Mouse (Mus musculus) common myeloid progenitor, adult 5-6 weeks (primary cell): ENCODE data around the gene Tmem189. TPM values are rescaled to one million over a fixed set of nuclear protein-coding genes. Genes with fewer than 3 reads are reported as not detected.

Experiments
- ATAC-seq: replicated peaks from 2 replicates; pipeline ENCODE4 v1.8.0; 2016; ENCODE audit warnings: low read depth, mild to moderate bottlenecking, moderate TSS enrichment, inconsistent platforms; ENCODE audit not compliant: poor library complexity, severe bottlenecking
- total RNA-seq: library from RNA; stranded (forward); fragments of 200-1000, 187-1606 nt; gene quantifications from 2 replicates; pipeline ENCODE4 v1.2.3, GENCODE M21; 2017

Tmem189 gene
- 17.3 and 27.5 TPM in 2 replicates for total RNA-seq

GRCm38 (mm10) chr2:167689501-167690218 is at the start of gene Tmem189:
Gene Tmem189 (minus strand): TSS chr2:167689822.
- ATAC-seq = no peak

DNA sequence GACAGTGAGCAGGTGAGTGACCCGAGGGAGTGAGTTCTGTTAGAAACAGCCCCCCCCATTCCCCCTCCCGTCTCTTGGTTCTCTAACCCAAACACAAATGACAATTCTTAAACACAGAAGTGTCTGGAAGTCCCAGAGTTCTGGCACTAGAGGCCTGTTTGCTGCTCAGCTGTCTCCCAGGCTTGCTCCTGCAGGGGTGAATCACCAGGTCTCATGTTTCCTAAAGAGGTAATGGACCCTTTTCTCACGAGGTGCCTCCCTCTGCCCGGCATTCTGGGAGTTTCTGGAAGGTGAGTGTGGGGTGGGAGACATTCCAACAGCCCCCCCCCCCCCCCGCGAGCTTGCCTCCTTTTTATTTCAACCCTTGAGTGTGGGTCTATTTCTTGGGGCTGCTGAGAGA is 49.4 kb upstream of the Tmem189 start:
- no peak for ATAC-seq

- peak; percentile 42; the same call in 1 of the 2 replicates for ATAC-seq
These were observed 45.2 kb upstream of the Tmem189 start for GRCm38 (mm10) chr2:167734861-167735260.

DNA sequence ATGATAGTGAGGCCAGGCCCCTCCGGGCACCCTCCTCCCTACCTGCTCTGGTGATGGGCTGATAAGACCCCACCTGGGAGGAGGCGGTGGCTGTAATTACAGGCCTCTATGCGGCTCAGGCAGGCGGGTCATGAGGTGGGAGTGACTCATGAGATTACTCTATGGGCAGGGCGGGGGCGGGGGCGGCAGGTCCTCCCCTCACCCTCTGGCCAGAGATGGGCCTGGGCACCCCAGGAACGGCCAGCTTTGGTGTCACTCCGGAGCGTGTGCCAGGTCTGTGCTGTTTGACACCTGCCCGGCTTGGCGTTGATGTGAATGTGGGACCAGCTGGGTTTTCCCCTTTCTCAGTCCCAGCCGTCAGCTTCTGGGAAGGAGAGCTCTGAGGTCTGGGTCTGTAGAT is 41.5 kb upstream of the Tmem189 start:
- ATAC-seq = no peak

DNA sequence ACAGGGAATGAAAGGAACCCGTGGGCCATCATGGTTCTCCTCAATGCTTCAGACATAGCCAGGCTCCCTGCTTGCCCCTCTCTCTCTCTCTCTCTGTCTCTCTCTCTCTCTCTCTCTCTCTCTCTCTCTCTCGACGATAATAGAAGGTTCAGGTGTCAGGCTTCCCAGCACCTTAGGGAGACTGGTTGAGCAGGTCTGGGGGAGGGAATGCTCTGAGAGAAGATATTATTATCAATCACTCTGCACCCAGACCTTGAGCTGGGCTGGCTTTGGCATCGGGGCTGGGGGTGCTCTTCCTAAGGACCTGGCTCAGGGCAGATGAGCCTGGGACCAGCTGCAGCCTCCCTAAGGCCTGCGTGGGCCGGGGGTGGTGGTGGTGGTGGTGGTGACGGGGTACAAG is 40.4 kb upstream of the Tmem189 start:
- ATAC-seq = no peak

GRCm38 (mm10) chr2:167727161-167727560 is 37.5 kb upstream of the Tmem189 start:
- peak; percentile 51 for ATAC-seq

DNA sequence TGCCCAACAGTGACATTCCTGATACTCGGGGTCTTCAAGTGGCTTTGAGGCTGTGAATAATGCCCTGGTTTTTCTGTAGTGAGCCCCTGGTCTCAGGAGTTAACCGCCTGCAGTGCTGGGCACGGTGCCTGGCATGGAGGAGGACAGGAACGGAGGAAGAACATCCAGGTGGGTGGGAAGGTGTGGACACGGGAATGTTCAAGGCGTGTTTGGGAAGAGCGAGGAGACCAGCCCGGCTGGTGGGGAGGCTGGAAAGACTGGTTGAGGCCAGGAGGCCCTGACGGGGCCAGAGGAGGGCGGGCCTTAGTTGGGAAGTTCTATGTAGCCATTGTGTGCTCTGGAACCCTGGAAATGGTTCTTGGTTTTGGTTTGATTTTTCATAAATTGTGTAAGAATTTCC is 36.3 kb upstream of the Tmem189 start:
- ATAC-seq = no peak

DNA sequence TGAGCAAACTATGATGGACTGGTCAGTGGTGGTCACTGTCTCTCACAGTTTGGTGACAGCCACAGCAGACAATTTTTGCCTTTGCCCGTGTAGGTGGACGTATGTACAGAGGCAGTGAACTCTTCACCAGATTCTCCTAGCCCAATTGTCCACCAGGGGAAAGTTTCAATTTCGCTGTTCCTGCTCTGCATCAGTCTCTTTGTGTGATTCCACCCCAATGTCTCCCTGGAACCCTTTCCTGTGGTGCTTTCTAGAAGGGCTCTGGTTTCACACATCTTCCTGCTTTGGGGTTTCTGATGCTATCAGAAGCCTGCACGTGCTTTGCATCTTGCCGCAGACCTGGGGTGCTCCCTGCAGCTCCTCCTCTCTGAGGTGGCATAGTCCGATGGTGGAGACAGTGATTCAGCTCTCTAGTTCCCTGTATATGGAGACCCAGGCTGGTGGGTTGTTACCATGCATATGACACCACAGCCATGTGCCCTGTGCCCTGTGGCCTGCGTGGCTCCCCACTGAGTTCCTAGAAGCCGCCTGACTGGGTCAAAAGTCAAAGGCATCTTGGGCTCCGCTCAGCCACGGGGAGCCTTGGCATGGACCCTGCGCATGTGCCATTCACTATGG is 34.1 kb upstream of the Tmem189 start:
- ATAC-seq = peak; percentile 80

- ATAC-seq = no peak
These were observed 32.9 kb upstream of the Tmem189 start for GRCm38 (mm10) chr2:167722538-167722937.

- ATAC-seq = no peak
These were observed 31.7 kb upstream of the Tmem189 start for GRCm38 (mm10) chr2:167721159-167721882.

DNA sequence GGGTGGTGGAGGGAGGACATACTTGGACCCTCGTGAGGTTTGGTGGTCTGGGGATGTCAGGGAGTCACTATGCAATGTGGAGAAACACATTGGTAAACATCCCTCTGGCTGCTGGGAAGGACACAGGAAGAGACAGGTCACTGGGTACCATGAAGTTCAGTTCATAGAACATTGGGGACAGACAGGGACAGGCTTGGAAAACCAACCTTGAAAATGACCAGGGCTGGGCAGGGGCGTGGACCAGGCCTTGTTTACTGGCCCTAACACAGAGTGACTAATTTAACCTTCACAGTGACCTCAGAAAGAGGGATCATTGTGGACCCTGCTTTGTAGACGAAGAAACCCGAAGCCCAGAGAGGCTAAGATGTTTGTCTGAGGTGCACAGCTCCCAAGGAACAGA is 29.9 kb upstream of the Tmem189 start:
- ATAC-seq = no peak

DNA sequence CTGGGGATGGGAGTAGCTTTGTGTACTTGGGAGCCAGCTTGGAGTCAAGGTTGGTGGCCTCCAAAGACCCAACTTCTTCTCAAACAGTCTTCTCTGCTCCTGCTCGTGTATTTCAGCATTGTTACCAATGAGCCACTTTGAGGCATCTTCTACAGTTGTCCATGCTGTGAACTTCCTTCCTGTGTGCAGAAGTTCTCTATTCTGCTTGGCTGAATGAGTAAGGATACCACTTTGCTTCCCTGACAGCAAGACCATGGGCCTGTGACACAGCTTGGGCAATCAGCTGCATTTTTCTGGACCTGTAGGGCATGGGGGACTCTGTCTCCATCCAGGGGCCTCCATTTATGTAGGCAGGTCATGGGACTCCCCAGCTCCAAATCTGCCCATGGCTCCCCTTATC is 27.6 kb upstream of the Tmem189 start:
- peak; percentile 35; the same call in 1 of the 2 replicates for ATAC-seq

GRCm38 (mm10) chr2:167715008-167715407 is 25.4 kb upstream of the Tmem189 start:
- ATAC-seq = no peak

GRCm38 (mm10) chr2:167714298-167714697 is 24.7 kb upstream of the Tmem189 start:
- no peak for ATAC-seq

DNA sequence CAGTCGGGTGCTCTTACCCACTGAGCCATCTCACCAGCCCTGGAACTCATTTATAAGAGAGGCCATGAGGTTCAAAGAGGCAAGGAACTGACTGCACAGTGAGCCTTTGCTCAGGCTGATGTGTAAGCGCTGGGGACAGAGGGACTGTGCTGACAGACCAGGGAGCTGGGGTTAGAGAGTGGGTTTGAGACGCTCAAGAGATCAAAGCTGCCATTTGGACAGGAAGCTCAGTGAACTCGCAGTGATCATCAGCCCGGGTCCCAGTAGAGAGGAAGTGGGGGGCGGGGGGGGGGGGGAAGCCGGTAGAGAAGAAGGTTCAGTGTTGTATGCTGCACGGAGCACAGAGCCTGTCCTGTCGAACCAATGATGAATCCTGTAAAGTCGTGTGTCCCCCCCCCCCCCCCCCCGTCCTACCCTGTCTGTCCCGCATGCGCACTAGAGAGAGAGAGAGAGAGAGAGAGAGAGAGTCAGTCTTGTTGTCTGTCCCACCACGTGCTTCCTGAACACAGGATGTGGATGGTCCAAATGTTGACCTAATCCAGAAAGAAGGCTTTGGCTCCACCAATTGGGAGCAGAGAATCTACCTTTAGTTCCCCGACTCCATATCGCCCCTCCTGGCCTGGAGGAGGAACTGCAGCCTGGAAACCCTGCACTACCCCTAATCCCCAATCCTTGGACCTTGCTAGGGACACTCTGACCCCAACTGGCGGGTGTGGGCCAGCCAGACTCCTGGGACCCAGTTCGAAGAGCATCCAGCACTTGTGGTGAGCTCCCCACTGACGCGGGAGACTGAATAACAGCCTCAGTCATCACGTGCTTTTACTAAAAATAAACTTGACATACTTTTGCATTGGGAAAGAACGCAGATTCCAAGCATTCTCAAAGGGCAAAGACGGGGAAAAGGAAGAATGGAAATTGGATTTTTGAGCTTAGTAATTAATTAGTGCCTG is 23.5 kb upstream of the Tmem189 start:
- ATAC-seq = peak; percentile 26; the same call in 1 of the 2 replicates

- peak; percentile 46 for ATAC-seq
These were observed 21.0 kb upstream of the Tmem189 start for GRCm38 (mm10) chr2:167710574-167710973.

DNA sequence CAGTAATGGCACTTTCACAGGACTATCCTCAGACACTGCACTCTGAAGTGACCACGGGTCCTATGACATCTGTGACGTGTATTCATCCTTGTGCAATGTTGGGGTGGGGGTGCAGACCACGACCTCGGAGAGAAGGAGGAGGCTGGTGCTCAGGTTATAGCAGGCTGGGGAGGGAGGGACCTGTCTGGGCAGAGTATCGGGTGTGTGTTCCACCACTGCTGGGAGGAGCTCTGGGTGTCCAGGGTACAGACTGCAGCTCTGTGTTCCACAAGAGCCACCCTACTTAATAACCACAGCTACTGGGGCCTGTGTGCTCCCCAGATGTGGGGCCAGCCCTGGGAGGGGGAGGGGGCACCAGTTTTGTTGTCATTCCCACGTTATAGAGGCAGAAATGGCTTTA is 20.3 kb upstream of the Tmem189 start:
- peak; percentile 15; the same call in 1 of the 2 replicates for ATAC-seq

DNA sequence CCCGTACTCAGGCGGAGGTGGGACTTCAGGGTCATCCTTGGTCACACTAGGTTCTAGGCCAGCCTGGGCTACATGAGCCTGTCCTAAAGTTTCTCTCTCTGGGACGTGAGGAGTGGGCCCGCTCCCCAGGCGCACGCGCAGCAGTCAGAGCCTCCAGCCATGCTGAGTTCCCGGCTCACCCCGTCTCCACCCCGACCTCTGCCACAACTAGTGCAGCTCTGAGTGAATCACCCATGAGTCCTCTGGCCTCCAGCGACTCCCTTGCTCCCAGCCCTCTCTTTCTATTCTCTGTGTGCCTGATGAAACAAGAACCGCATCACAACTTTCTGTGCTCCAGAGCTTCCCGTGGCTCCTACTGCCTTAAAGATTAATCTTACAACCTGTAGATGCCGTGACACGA is 18.8 kb upstream of the Tmem189 start:
- no peak for ATAC-seq

DNA sequence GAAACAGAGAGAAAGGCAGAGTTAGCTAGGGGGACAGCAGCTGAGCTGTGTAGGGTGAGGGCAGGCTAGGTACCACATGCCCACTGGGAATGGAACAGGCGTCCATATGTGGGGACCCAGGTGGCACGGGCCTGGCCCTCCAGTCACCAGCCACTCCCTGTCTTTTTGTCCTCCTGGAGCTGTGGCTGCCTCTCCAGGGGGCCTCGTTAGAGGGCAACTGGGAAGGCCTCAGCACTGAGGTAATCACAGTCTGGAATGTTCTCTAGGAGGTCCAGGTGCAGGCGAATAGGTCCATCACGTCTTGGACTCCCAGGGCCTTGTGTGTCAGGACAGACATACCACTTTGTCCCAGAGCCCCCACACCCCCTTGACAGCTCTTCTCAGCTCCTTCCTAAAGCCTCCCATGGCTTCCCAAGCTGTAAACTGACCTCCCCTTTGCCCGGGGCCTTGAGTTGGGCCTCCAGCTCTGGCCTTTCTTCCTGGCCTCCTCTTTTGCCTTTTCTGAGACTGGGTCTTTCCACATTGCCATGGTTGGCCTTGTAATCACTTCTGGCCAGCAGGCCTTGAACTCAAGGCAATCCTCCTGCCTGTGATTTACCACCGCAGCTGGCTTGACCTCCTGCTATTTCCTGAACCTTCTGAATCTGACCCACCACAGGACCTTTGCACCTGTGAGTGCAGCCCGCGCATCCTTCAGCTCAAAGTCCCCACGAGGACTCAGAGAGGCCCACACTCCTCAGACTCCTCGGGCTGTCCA is 16.7 kb upstream of the Tmem189 start:
- no peak for ATAC-seq
